Mouse (Mus musculus) adrenal gland, adult (tissue): ENCODE results near the gene Smarcc1.

Experiments
- DNase-seq, 2 experiments: peaks; one replicate each; pipeline ENCODE4 v3.0.0; 2022 to 2023; ENCODE audit warnings: low spot score in 1 of 2; ENCODE audit not compliant: inconsistent age in 2 of 2

Smarcc1 gene

GRCm38 (mm10) chr9:110275882-110276281 is 158.4 kb downstream of the Smarcc1 start:
- peak in 1 of 2 experiments; percentile 54 for DNase-seq

GRCm38 (mm10) chr9:110277431-110277881 is 159.9 kb downstream of the Smarcc1 start:
- DNase-seq: peak; percentile 68 to 95

- DNase-seq: no peak
Measured at GRCm38 (mm10) chr9:110284075-110284697, 166.7 kb downstream of the Smarcc1 start.

GRCm38 (mm10) chr9:110287321-110287924 is 169.9 kb downstream of the Smarcc1 start:
- no peak for DNase-seq
